Mouse (Mus musculus): ENCODE data around the gene Cfap44.

- TF ChIP-seq REST (IDR thresholded peaks at IDR 0.05; ENCODE audit: insufficient read depth, insufficient read length) (no peak), POLR2A (IDR thresholded peaks at IDR 0.05; ENCODE audit: insufficient read length, low read depth) (no peak), MAX (IDR thresholded peaks at IDR 0.05; ENCODE audit: low read depth) (no peak), POLR2AphosphoS2 (IDR thresholded peaks at IDR 0.05; ENCODE audit: insufficient read length, low read depth) (no peak), TCF12 (IDR thresholded peaks at IDR 0.05; ENCODE audit: insufficient read depth, poor library complexity, severe bottlenecking) (no peak), E2F4 (IDR thresholded peaks at IDR 0.05; ENCODE audit: insufficient read depth) (no peak), CEBPB (IDR thresholded peaks at IDR 0.05; ENCODE audit: insufficient read depth, poor library complexity, severe bottlenecking) (no peak), MYOD1 (IDR thresholded peaks at IDR 0.05; ENCODE audit: control insufficient read depth in 1 of 3, insufficient read length in 2 of 3, low read depth in 2 of 3) (no peak), USF1 (IDR thresholded peaks at IDR 0.05; ENCODE audit: low read depth) (no peak), SRF (IDR thresholded peaks at IDR 0.05; ENCODE audit: control insufficient read depth, insufficient read length, low read depth) (no peak), TCF3 (IDR thresholded peaks at IDR 0.05; ENCODE audit: insufficient read length, low read depth) (no peak), MYOG (IDR thresholded peaks at IDR 0.05; ENCODE audit: control insufficient read depth in 1 of 3, insufficient read depth in 1 of 3, insufficient read length in 2 of 3, low read depth in 2 of 3) (no peak)
Observed at GRCm38 (mm10) chr16:44417596-44417995, 23.0 kb downstream of the Cfap44 start.
